Mouse (Mus musculus) CH12.LX (cell line): ENCODE data around the gene Pds5b. TPM values are rescaled to one million over a fixed set of nuclear protein-coding genes. Genes with fewer than 3 reads are reported as not detected.

Source experiments
- DNase-seq: peaks from one replicate; pipeline ENCODE4 v3.0.0-alpha.2; 2013; ENCODE audit errors: extremely low read depth
- H3K27ac ChIP-seq: 2 replicates; pipeline ENCODE4 v1.5.1; 2012; ENCODE audit warnings: low read depth, mild to moderate bottlenecking, control low read depth, moderate library complexity; ENCODE audit not compliant: insufficient read depth
- H3K27me3 ChIP-seq: replicated peaks from 2 replicates; pipeline ENCODE3; 2012; ENCODE audit warnings: inconsistent platforms
- H3K36me3 ChIP-seq, 2 experiments: replicated peaks in 1 of 2; 2 replicates each; pipeline versions ENCODE3 to v1.6.1; 2012; ENCODE audit warnings: inconsistent platforms in 1 of 2, low read length in 1 of 2, mild to moderate bottlenecking in 1 of 2, mixed read lengths in 1 of 2, moderate library complexity in 1 of 2; ENCODE audit not compliant: control insufficient read depth in 1 of 2, insufficient read depth in 1 of 2
- H3K4me1 ChIP-seq, 2 experiments: 2 replicates each; pipeline ENCODE4 v1.6.1; 2012; ENCODE audit warnings: inconsistent platforms in 1 of 2, moderate library complexity in 1 of 2; ENCODE audit not compliant: insufficient read depth in 2 of 2, control insufficient read depth in 1 of 2
- H3K4me2 ChIP-seq: 2 replicates; pipeline ENCODE4 v1.6.1; 2012; ENCODE audit warnings: low read depth, mild to moderate bottlenecking, control low read depth; ENCODE audit not compliant: poor library complexity, insufficient read depth, severe bottlenecking
- H3K4me3 ChIP-seq, 3 experiments: fragments of 150-350 bp in 1 of 3; sonication (generic) in 1 of 3; replicated peaks in 1 of 3; 2 replicates each; pipeline versions ENCODE3 to v1.5.1; 2011 to 2012; ENCODE audit warnings: low read depth in 2 of 3, low read length in 2 of 3, mild to moderate bottlenecking in 2 of 3, moderate library complexity in 2 of 3, control low read depth in 1 of 3, improper control_type of control experiment in 1 of 3, inconsistent platforms in 1 of 3, mixed read lengths in 1 of 3; ENCODE audit not compliant: poor library complexity in 1 of 3
- H3K79me2 ChIP-seq: replicated peaks from 2 replicates; pipeline ENCODE4 v1.6.1; 2012; ENCODE audit warnings: mild to moderate bottlenecking, moderate library complexity; ENCODE audit not compliant: control insufficient read depth, poor library complexity, insufficient read depth, severe bottlenecking; ENCODE audit errors: extremely low read depth
- H3K9ac ChIP-seq: 2 replicates; pipeline ENCODE4 v1.6.1; 2012; ENCODE audit warnings: low read depth, mild to moderate bottlenecking, control low read depth, moderate library complexity; ENCODE audit not compliant: insufficient read depth
- H3K9me3 ChIP-seq: replicated peaks from 2 replicates; pipeline ENCODE3; 2012; ENCODE audit warnings: low read length, inconsistent platforms, mixed read lengths
- BHLHE40 ChIP-seq: IDR thresholded peaks from 2 replicates; pipeline ENCODE4 v1.6.1; 2011; ENCODE audit warnings: mild to moderate bottlenecking, low read depth, low read length, improper control_type of control experiment
- E2F4 ChIP-seq: IDR thresholded peaks from 2 replicates; pipeline ENCODE4 v1.6.1; 2011; ENCODE audit warnings: low read depth, low read length, improper control_type of control experiment; ENCODE audit not compliant: insufficient replicate concordance
- HCFC1 ChIP-seq: IDR thresholded peaks from 2 replicates; pipeline ENCODE4 v1.6.1; 2012; ENCODE audit warnings: low read depth, mild to moderate bottlenecking, inconsistent platforms, low read length, improper control_type of control experiment
- JUND ChIP-seq: conservative IDR thresholded peaks from 2 replicates; pipeline ENCODE4 v1.6.1; 2011; ENCODE audit warnings: low read depth, low read length, improper control_type of control experiment
- MAZ ChIP-seq: IDR thresholded peaks from 2 replicates; pipeline ENCODE4 v1.6.1; 2012; ENCODE audit warnings: low read depth, mild to moderate bottlenecking, inconsistent platforms, low read length, improper control_type of control experiment, moderate library complexity
- MEF2A ChIP-seq: IDR thresholded peaks from 2 replicates; pipeline ENCODE4 v1.6.1; 2014; ENCODE audit warnings: low read depth, mild to moderate bottlenecking, inconsistent platforms, low read length, improper control_type of control experiment, borderline replicate concordance
- MYC ChIP-seq: IDR thresholded peaks from 2 replicates; pipeline ENCODE4 v1.6.1; 2011; ENCODE audit warnings: low read depth, mild to moderate bottlenecking, improper control_type of control experiment, low read length
- NRF1 ChIP-seq: IDR thresholded peaks from 2 replicates; pipeline ENCODE4 v1.6.1; 2014; ENCODE audit warnings: low read depth, mild to moderate bottlenecking, inconsistent platforms, low read length, improper control_type of control experiment, moderate library complexity
- POLR2AphosphoS2 ChIP-seq: IDR thresholded peaks from 2 replicates; pipeline ENCODE4 v1.6.1; 2011; ENCODE audit warnings: low read depth, low read length, improper control_type of control experiment
- RCOR1 ChIP-seq: conservative IDR thresholded peaks from 2 replicates; pipeline ENCODE4 v1.6.1; 2012; ENCODE audit warnings: low read depth, mild to moderate bottlenecking, inconsistent platforms, low read length, improper control_type of control experiment
- USF1 ChIP-seq: IDR thresholded peaks from 2 replicates; pipeline ENCODE4 v1.6.1; 2014; ENCODE audit warnings: low read depth, mild to moderate bottlenecking, inconsistent platforms, low read length, improper control_type of control experiment
- ZC3H11A ChIP-seq: IDR thresholded peaks from 2 replicates; pipeline ENCODE4 v1.6.1; 2012; ENCODE audit warnings: low read depth, mild to moderate bottlenecking, inconsistent platforms, low read length, improper control_type of control experiment
- ZKSCAN1 ChIP-seq: IDR thresholded peaks from 2 replicates; pipeline ENCODE4 v1.6.1; 2012; ENCODE audit warnings: low read depth, inconsistent platforms, low read length, improper control_type of control experiment, borderline replicate concordance
- ZMIZ1 ChIP-seq: IDR thresholded peaks from 2 replicates; pipeline ENCODE4 v1.6.1; 2012; ENCODE audit warnings: low read depth, mild to moderate bottlenecking, inconsistent platforms, low read length, improper control_type of control experiment
- dilution Hi-C: fragments of 300-500 bp; cut with MboI; formaldehyde crosslinking; loops from 2 replicates; pipeline ENCODE4 v1.14.3; 2020; ENCODE audit warnings: low sequenced_read_pairs; ENCODE audit not compliant: extremely low pct_unique_long_range_greater_than_20kb, extremely low pct_ligation_motif_present
- in situ Hi-C: fragments of 300-500 bp; cut with MboI; formaldehyde crosslinking; loops from 3 replicates; pipeline ENCODE4 v1.14.3; 2019; ENCODE audit warnings: low sequenced_read_pairs, low pct_ligation_motif_present, low pct_unique_long_range_greater_than_20kb, mixed read lengths
- polyA plus RNA-seq: library from polyadenylated mRNA; unstranded; fragments of >175 nt; gene quantifications from 2 replicates; pipeline ENCODE4 v1.2.1, GENCODE M21; 2012; ENCODE audit warnings: low read depth; ENCODE audit not compliant: insufficient read length
- total RNA-seq, 2 experiments: library from RNA; depleted of rRNA; stranded (reverse); fragments of 300-350 nt in 1 of 2; fragments of >200 nt in 1 of 2; gene quantifications; 2 replicates each; pipeline ENCODE4 v1.2.3; 2012 to 2014

The Pds5b gene
- total and polyA plus RNA-seq, 3 experiments, result 14.3 to 31.1 (median 27.4) TPM

GRCm38 (mm10) chr5:150789039-150789438 is 115.5 kb downstream of the Pds5b start:
- H3K36me3 ChIP-seq, result peaks cover 26 to 59% of the 10 kb centered on the region in 2 experiments

GRCm38 (mm10) chr5:150794181-150794580 is 120.6 kb downstream of the Pds5b start:
- Histone ChIP-seq H3K27me3 (no peaks in the 10 kb centered on the region), H3K4me1 (no peaks in the 10 kb centered on the region), H3K4me3 (no peak overlapping the region), H3K79me2 (no peaks in the 10 kb centered on the region)
- TF ChIP-seq ZC3H11A (no peak), MEF2A (no peak), ZMIZ1 (no peak), BHLHE40 (no peak), MAZ (no peak)
- TF ChIP-seq, all 38 proteins: peak for 0
- Histone ChIP-seq H3K9me3 (no peaks in the 10 kb centered on the region), H3K9ac (no peak overlapping the region), H3K4me2 (no peak overlapping the region), H3K27ac (no peak overlapping the region), H3K36me3 (peaks cover 30 to 64% of the 10 kb centered on the region in 2 experiments)
- dilution Hi-C loops (no loop called here), in situ Hi-C loops (no loop called here)
- no peak for DNase-seq

More at GRCm38 (mm10) chr5:150789039-150789438, 115.5 kb downstream of the Pds5b start:
- H3K27ac ChIP-seq, result no peak overlapping the region
- no peak overlapping the region for H3K9ac ChIP-seq
- TF ChIP-seq RCOR1, result no peak
- TF ChIP-seq MYC, result no peak
- no peak for TF ChIP-seq HCFC1
- TF ChIP-seq JUND, result no peak
- TF ChIP-seq E2F4, result no peak
- no peak for TF ChIP-seq USF1
- TF ChIP-seq ZC3H11A, result no peak
- TF ChIP-seq NRF1, result no peak
- TF ChIP-seq ZKSCAN1, result no peak
- no peak for TF ChIP-seq BHLHE40
- TF ChIP-seq POLR2AphosphoS2, result no peak
- DNase-seq, result no peak
- peaks cover 0 to 3% of the 10 kb centered on the region in 2 experiments; a peak in 3 of 4 replicates for H3K4me1 ChIP-seq
- no peaks in the 10 kb centered on the region for H3K9me3 ChIP-seq
- no peaks in the 10 kb centered on the region for H3K79me2 ChIP-seq
- H3K4me2 ChIP-seq, result no peak overlapping the region
- in situ Hi-C loops, result no loop called here
- H3K4me3 ChIP-seq, result no peak overlapping the region
- H3K27me3 ChIP-seq, result no peaks in the 10 kb centered on the region
- dilution Hi-C loops, result no loop called here
